Mouse (Mus musculus): Measurements from ENCODE around the gene Rdh5. TPM values are rescaled to one million over a fixed set of nuclear protein-coding genes. Genes with fewer than 3 reads are reported as not detected.

Rdh5 gene
- total and polyA plus RNA-seq, 2 experiments from 2014 or later = 8.8 to 10.5 TPM

DNA sequence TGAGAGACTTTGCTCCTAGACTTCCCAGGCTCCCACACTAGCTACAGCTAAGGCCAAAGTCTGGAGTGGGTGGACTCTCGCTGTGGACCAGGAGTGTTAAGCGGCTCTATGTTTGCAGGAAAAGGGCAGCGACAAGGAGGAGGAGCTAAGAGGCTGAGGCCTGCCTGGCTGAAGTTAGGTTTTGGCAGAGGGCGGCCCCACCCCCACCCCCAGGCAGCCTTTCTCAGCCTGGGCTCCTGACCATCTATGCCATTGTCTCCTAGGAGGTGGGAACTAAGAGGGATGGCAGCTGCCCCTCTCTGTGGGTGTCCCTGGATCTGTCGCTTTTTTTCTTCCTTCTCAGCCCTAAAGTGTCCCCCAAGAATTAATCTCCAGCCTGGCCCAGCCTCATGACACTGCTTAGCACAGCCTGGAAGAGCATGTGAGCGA is 3.5 kb downstream of the Rdh5 start:
- no peaks in the 10 kb centered on the region; the same call in 1 of the 2 replicates for H3K36me3 ChIP-seq (ENCODE audit: insufficient read depth, low read length)
- peaks cover 9% of the 10 kb centered on the region; the same call in 1 of the 2 replicates for H3K4me1 ChIP-seq (ENCODE audit: insufficient read depth, low read length)
- H3K27ac ChIP-seq (ENCODE audit: low read depth, low read length) = peak overlapping the region; percentile 51; the same call in 1 of the 2 replicates
- 9% methylated on average over 6 of the region's 6 CpGs for WGBS
- ATAC-seq (ENCODE audit: low FRiP score) (no peak), DNase-seq (ENCODE audit: low spot score) (peak; percentile 80)
- H3K4me2 ChIP-seq (ENCODE audit: low read depth, low read length, poor library complexity, severe bottlenecking) = no peak overlapping the region
- H3K27me3 ChIP-seq (ENCODE audit: insufficient read depth, low read length) = no peaks in the 10 kb centered on the region
- H3K9ac ChIP-seq (replicated peaks; ENCODE audit: low read length, poor library complexity, severe bottlenecking) = peak overlapping the region; percentile 24; the same call in 1 of the 2 replicates
- H3K4me3 ChIP-seq (ENCODE audit: low read depth, low read length) = no peak overlapping the region
- no peaks in the 10 kb centered on the region for H3K9me3 ChIP-seq (ENCODE audit: low read length)
- no peak for TF ChIP-seq CTCF (IDR thresholded peaks at IDR 0.05)

DNA sequence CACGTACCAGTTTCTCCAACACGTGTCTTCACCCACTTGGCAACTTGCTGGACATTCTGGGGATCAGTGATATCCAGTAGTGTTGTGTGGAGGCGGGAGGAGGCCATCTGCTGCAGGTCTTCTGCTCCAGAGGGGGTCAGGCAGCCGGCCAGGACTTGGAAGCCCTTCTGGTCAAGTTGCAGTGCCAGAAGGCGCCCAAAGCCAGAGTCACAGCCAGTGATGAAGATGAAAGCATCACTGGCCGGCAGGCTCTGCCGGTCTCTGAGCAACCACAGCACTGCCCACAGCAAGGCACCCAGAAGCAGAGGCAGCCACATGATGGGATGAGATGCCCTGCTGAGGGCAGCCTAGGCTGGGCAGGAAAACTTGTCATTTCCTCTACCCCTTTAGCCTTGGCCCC is 4.4 kb downstream of the Rdh5 start:
- no peaks in the 10 kb centered on the region; the same call in 1 of the 2 replicates for H3K36me3 ChIP-seq (ENCODE audit: insufficient read depth, low read length)
- no peak overlapping the region for H3K4me3 ChIP-seq (ENCODE audit: low read depth, low read length)
- H3K9me3 ChIP-seq (ENCODE audit: low read length) = no peaks in the 10 kb centered on the region
- H3K27ac ChIP-seq (ENCODE audit: low read depth, low read length) = no peak overlapping the region
- DNase-seq (ENCODE audit: low spot score) (peak; percentile 76), ATAC-seq (ENCODE audit: low FRiP score) (no peak)
- H3K9ac ChIP-seq (replicated peaks; ENCODE audit: low read length, poor library complexity, severe bottlenecking) = no peak overlapping the region
- peaks cover 9% of the 10 kb centered on the region; the same call in 1 of the 2 replicates for H3K4me1 ChIP-seq (ENCODE audit: insufficient read depth, low read length)
- H3K27me3 ChIP-seq (ENCODE audit: insufficient read depth, low read length) = no peaks in the 10 kb centered on the region
- H3K4me2 ChIP-seq (ENCODE audit: low read depth, low read length, poor library complexity, severe bottlenecking) = no peak overlapping the region
- TF ChIP-seq CTCF (IDR thresholded peaks at IDR 0.05) = no peak
- 67% methylated on average over 7 of the region's 7 CpGs for WGBS

DNA sequence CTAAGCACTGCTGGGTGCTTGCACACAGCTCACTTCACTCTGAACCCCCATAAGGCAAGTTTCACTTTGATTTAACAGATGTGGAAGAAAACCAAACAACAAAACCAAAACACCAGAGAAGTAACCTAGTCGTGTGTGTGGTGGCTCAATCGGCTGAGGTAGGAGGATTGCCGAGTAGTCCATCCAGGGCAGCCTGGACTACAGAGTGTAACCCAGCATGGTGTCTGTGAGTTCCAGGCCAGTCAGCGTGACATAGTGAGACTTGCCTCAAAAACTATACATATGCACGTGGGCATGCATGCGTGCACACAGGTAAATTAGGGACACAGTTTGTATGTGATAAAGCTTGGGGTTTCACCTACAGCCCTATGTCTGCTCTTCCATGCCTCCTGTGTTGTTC is 5.3 kb downstream of the Rdh5 start:
- Histone ChIP-seq H3K9ac (replicated peaks; ENCODE audit: low read length, poor library complexity, severe bottlenecking) (no peak overlapping the region), H3K27me3 (ENCODE audit: insufficient read depth, low read length) (no peaks in the 10 kb centered on the region), H3K9me3 (ENCODE audit: low read length) (no peaks in the 10 kb centered on the region), H3K4me3 (ENCODE audit: low read depth, low read length) (no peak overlapping the region), H3K36me3 (ENCODE audit: insufficient read depth, low read length) (no peaks in the 10 kb centered on the region; the same call in 1 of the 2 replicates), H3K27ac (ENCODE audit: low read depth, low read length) (no peak overlapping the region), H3K4me2 (ENCODE audit: low read depth, low read length, poor library complexity, severe bottlenecking) (no peak overlapping the region), H3K4me1 (ENCODE audit: insufficient read depth, low read length) (peaks cover 7% of the 10 kb centered on the region; the same call in 1 of the 2 replicates)
- TF ChIP-seq CTCF (IDR thresholded peaks at IDR 0.05) = no peak
- WGBS = 88% methylated on average over 6 of the region's 6 CpGs
- no peak for DNase-seq (ENCODE audit: low spot score)
- no peak for ATAC-seq (ENCODE audit: low FRiP score)

DNA sequence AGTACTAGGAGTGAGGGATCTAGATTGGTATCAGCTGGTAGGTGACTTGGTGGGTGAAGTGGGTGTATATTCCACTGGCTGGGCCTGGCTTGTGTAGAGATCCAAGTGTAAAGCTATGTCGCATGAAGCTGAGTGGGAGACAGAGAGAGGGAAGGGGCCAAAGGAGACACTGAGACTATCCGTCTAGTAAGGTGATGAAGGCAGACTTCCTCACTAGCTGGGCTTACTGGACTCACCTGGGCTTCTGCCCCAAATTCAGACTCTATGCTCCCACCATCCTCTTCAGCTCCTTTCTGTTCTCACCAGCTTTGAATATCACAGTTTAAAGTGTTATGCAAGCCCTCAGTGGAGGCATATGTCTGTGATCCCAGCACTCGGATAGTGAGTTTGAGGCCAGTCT is 6.0 kb downstream of the Rdh5 start:
- ATAC-seq (ENCODE audit: low FRiP score) (no peak), DNase-seq (ENCODE audit: low spot score) (no peak)
- WGBS = 97% methylated on average over 3 of the region's 3 CpGs

DNA sequence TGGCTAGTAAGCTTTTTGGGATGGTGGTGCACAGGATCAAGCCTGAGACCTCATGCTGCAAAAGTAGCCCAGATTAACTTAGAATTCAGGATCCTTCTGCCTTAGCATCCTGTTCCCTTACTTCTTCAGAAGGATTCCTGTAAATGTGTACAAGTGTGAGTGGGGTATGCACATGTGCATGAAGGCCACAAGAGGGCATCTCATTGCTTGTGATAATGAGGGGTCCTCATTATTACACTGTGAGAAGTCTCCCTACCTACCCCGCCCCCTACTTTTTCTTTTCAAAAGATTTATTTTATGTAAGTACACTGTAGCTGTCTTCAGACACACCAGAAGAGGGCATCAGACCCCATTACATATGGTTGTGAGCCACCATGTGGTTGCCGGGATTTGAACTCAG is 7.1 kb downstream of the Rdh5 start:
- 92% methylated on average over 2 of the region's 2 CpGs for whole genome bisulfite sequencing
- no peak for DNase-seq (ENCODE audit: low spot score)
- Histone ChIP-seq H3K9ac (replicated peaks; ENCODE audit: low read length, poor library complexity, severe bottlenecking) (no peak overlapping the region), H3K4me3 (ENCODE audit: low read depth, low read length) (no peak overlapping the region), H3K36me3 (ENCODE audit: insufficient read depth, low read length) (no peaks in the 10 kb centered on the region; the same call in 1 of the 2 replicates), H3K9me3 (ENCODE audit: low read length) (no peaks in the 10 kb centered on the region), H3K4me2 (ENCODE audit: low read depth, low read length, poor library complexity, severe bottlenecking) (no peak overlapping the region), H3K4me1 (ENCODE audit: insufficient read depth, low read length) (peaks cover 2% of the 10 kb centered on the region; the same call in 1 of the 2 replicates), H3K27ac (ENCODE audit: low read depth, low read length) (no peak overlapping the region), H3K27me3 (ENCODE audit: insufficient read depth, low read length) (no peaks in the 10 kb centered on the region)
- peak; percentile 56 for TF ChIP-seq CTCF (IDR thresholded peaks at IDR 0.05)
- no peak for ATAC-seq (ENCODE audit: low FRiP score)

More for the DNA sequence above, 6.0 kb downstream of the Rdh5 start:
- Histone ChIP-seq H3K9me3 (ENCODE audit: low read length) (no peaks in the 10 kb centered on the region), H3K9ac (replicated peaks; ENCODE audit: low read length, poor library complexity, severe bottlenecking) (no peak overlapping the region), H3K4me1 (ENCODE audit: insufficient read depth, low read length) (no peaks in the 10 kb centered on the region), H3K4me3 (ENCODE audit: low read depth, low read length) (no peak overlapping the region), H3K4me2 (ENCODE audit: low read depth, low read length, poor library complexity, severe bottlenecking) (no peak overlapping the region), H3K27me3 (ENCODE audit: insufficient read depth, low read length) (no peaks in the 10 kb centered on the region), H3K36me3 (ENCODE audit: insufficient read depth, low read length) (no peaks in the 10 kb centered on the region; the same call in 1 of the 2 replicates), H3K27ac (ENCODE audit: low read depth, low read length) (no peak overlapping the region)
- no peak for TF ChIP-seq CTCF (IDR thresholded peaks at IDR 0.05)

DNA sequence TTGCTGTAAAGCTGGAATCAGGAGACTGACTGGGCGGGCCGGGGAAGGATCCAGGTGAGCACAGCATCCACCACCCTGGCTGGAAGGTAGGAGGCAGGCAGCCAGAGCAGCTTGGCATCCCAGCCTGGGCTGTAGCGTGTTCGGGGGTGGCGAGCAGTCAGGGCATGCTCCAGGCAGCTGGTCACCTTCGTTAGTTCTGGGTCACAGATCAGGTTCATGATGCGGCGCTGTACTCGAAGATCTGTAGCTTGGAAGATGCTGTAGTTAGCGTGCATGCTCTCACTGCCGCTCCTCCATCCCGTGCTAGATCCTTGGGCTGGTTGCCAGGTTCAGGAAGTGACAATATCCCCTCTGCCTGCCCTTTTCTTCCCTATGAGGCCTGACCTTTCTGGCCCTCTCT is 9.0 kb downstream of the Rdh5 start:
- Histone ChIP-seq H3K9me3 (ENCODE audit: low read length) (no peaks in the 10 kb centered on the region), H3K4me2 (ENCODE audit: low read depth, low read length, poor library complexity, severe bottlenecking) (no peak overlapping the region), H3K27me3 (ENCODE audit: insufficient read depth, low read length) (no peaks in the 10 kb centered on the region), H3K27ac (ENCODE audit: low read depth, low read length) (no peak overlapping the region), H3K36me3 (ENCODE audit: insufficient read depth, low read length) (no peaks in the 10 kb centered on the region; the same call in 1 of the 2 replicates), H3K4me1 (ENCODE audit: insufficient read depth, low read length) (peaks cover 5% of the 10 kb centered on the region; the same call in 1 of the 2 replicates), H3K9ac (replicated peaks; ENCODE audit: low read length, poor library complexity, severe bottlenecking) (no peak overlapping the region), H3K4me3 (ENCODE audit: low read depth, low read length) (no peak overlapping the region)
- DNase-seq (ENCODE audit: low spot score) (no peak), ATAC-seq (ENCODE audit: low FRiP score) (no peak)
- WGBS = 85% methylated on average over 12 of the region's 12 CpGs
- no peak for TF ChIP-seq CTCF (IDR thresholded peaks at IDR 0.05)

All from midbrain, postnatal 0 days (tissue).